Mouse (Mus musculus): ENCODE data around the gene Extl1. TPM values are rescaled to one million over a fixed set of nuclear protein-coding genes. Genes with fewer than 3 reads are reported as not detected.
"Not testable (repeated sequence)": the region's sequence is repeated elsewhere in the genome, so short reads cannot be mapped to it uniquely, and the experiment has no call there.

Gene Extl1
- polyA plus RNA-seq, 1 experiment from 2014 or later: 0.66 TPM

DNA sequence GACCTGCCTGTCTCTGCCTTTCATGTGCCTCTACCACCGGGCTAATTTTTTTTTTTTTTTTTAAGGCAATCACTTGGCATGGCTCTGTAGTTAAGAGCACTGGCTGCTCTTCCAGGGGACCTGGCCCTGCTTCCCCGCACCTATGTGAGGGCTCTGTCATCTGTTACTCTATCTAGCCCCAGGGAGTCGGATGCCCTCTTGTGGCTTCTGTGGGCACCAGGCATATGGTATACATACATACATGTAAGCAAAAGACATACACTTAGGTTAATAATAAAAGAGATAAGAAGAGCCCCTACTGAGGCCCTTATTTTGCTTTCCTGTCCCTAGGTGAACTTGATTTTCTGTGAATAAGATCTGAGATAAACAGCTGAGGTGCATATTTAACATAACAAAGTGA lies 39.0 kb downstream of the Extl1 start:
- H3K27me3 ChIP-seq (replicated peaks; ENCODE audit: low read depth, poor library complexity, severe bottlenecking): peaks cover 72% of the 10 kb centered on the region
- H3K9me3 ChIP-seq: peaks cover 4% of the 10 kb centered on the region; the same call in 1 of the 2 replicates
- no peak overlapping the region for H3K27ac ChIP-seq (replicated peaks)
- H3K4me1 ChIP-seq: peaks cover 20% of the 10 kb centered on the region
- DNase-seq (ENCODE audit: low spot score): no peak
- 34% methylated on average over 3 of the region's 3 CpGs for WGBS
- no peak overlapping the region for H3K4me3 ChIP-seq
- H3K36me3 ChIP-seq (replicated peaks): no peaks in the 10 kb centered on the region

DNA sequence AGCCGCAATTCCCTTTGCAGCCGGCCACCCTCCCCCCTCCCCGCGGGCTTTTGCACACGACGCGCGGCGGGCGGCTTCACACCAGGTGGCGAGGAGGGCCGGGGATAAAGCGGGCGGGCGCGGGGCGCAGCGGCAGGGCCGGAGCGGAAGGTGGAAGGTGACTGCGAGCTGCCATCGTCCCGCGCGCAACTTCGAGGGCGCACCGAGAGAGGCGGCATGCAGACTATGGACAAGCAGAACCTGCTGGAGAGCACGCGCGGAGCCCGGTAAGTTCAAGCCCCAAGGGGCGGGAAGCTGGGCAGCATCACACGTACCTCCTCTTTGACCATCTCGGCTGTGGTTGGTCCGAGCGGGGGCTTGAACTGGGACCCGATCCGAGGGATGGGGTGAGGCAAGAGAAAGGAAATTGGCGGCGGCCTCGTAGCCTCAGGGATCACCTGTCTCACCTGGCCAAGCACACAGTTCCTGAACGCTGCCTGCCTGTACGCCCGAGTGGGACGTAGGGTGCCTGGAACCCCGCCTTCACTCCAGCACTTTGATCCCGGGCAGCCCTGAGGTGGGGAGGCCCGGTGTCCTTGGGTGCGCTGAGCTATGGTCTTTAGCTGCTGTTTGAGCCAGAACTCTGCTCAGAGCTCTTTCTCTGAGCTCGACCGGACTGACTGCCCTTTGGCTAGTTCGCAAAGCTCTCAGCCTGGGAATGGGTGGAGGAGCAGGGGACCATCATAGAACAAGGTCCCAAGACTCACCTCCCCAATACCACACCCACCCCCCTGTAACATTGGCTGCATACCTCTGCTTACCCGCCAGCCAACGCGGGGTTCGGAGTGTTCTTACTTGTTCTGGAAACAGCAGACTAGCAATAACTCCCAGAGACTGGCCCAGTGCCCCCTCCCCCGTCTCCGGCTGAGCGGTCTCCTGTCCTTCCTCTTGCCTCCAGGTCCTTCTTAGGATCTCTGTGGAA lies 40.3 kb downstream of the Extl1 start, which contains the start of gene Slc30a2:
TSS of gene Slc30a2 (plus strand) at position 111 of the 961 bp plus-strand sequence.
- Histone ChIP-seq H3K4me1 (peaks cover 19% of the 10 kb centered on the region), H3K9me3 (peaks cover 5% of the 10 kb centered on the region; the same call in 1 of the 2 replicates), H3K27ac (replicated peaks) (no peak within 1 kb of the TSS), H3K4me3 (peak within 1 kb of the TSS; percentile 51), H3K27me3 (replicated peaks; ENCODE audit: low read depth, poor library complexity, severe bottlenecking) (peaks cover 72% of the 10 kb centered on the region), H3K36me3 (replicated peaks) (no peaks in the 10 kb centered on the region)
- 2% methylated on average over 61 of the region's 61 CpGs for WGBS
- peak; percentile 61 for DNase-seq (ENCODE audit: low spot score)

DNA sequence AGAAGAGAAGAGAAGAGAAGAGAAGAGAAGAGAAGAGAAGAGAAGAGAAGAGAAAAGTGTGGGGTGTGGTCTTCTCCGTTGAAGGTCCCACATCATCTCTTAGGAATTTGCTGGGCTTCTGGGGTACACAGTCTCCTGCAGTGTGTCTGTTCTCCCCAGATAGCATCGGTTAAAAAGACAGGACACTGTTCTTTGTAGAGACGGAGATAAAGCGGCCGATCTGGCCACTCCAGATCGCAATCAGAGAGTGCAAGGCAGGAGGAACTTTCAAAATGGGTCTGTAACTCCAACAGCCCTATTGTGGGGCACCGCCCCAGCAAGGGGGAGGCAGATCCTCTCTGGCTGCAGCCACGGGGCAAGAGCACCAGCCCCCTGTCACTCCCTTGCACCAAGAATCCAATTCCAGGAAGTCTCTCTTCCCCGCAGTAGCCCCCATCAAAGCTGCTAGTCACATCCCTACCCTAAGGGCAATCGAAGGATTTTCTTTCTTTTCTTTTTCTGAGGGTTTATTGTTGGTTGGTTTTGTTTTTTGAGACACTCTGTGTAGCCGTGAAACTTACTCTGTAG lies 41.4 kb downstream of the Extl1 start:
- no peak for DNase-seq (ENCODE audit: low spot score)
- H3K4me1 ChIP-seq: peaks cover 17% of the 10 kb centered on the region
- H3K27ac ChIP-seq (replicated peaks): no peak overlapping the region
- no peaks in the 10 kb centered on the region for H3K36me3 ChIP-seq (replicated peaks)
- H3K9me3 ChIP-seq: peaks cover 10% of the 10 kb centered on the region; the same call in 1 of the 2 replicates
- H3K4me3 ChIP-seq: peak overlapping the region; percentile 51; the same call in 1 of the 2 replicates
- peaks cover 71% of the 10 kb centered on the region for H3K27me3 ChIP-seq (replicated peaks; ENCODE audit: low read depth, poor library complexity, severe bottlenecking)
- 30% methylated on average over 11 of the region's 11 CpGs for WGBS

DNA sequence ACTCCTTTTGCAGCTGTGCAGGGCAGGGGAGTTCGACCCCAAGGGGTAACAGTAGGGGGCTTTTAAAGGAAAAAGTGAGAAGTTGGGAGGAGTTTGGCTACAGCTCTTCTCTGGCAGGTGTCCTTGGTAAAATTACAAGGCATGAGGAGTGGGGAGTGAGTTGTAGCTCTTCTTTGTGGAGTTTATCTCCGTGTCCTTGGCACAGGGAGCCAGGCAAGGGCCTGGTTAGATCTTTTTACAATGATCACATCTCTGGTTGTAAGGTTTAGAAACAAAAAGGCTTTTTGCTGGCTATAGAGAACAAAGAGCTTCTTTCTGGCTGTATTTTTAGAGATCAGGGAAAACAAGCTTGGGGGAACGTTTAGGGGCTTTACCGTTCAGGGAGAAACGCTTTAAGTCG lies 42.4 kb downstream of the Extl1 start:
- WGBS: 68% methylated on average over 6 of the region's 6 CpGs
- H3K4me3 ChIP-seq; H3K27ac ChIP-seq (replicated peaks); H3K36me3 ChIP-seq (replicated peaks); DNase-seq (ENCODE audit: low spot score): not testable (repeated sequence)
- H3K27me3 ChIP-seq (replicated peaks; ENCODE audit: low read depth, poor library complexity, severe bottlenecking): peaks cover 61% of the 10 kb centered on the region
- H3K4me1 ChIP-seq: peaks cover 17% of the 10 kb centered on the region
- H3K9me3 ChIP-seq: peaks cover 10% of the 10 kb centered on the region; the same call in 1 of the 2 replicates

DNA sequence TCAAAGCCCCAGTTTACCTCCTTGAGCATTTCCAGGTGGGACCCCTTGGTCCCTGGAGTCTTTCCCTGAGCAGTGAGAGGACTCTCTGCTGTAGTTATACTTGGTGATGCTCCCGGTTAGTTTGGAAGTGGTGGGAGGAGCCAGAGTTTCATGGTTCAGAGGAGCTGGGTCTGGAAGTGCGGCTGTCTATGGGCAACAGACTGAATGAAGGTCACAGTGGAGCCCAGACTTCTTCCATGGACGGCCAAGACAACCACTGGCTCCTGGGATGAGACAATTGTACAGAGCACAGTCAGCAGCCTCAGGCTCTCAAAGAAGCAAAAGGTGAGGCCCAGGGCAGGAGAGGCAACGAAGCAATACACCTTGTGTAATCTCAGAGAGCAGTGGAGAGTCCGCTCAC lies 53.4 kb downstream of the Extl1 start:
- Histone ChIP-seq H3K27me3 (replicated peaks; ENCODE audit: low read depth, poor library complexity, severe bottlenecking) (no peaks in the 10 kb centered on the region), H3K4me1 (peaks cover 14% of the 10 kb centered on the region), H3K9me3 (no peaks in the 10 kb centered on the region), H3K27ac (replicated peaks) (no peak overlapping the region), H3K36me3 (replicated peaks) (no peaks in the 10 kb centered on the region), H3K4me3 (no peak overlapping the region)
- no peak for DNase-seq (ENCODE audit: low spot score)
- 70% methylated on average over 5 of the region's 5 CpGs for WGBS

DNA sequence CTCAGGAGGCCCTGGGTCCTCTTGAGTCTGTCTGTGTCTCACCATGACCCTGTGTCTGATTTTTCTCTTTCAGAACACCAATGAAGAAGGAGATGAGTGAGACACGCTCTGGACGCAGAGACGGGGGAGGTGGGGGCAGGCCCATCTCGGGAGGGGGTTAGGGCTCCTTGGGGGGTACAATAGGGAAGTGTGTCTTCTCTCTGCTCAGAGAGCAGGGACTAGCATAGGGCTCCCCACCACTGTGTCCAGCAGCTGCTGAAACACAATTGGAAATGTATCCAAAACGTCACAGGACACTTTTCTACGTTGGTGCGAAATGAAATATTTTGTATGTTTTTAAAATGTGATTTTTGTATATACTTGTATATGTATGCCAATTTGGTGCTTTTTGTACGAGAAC lies 54.8 kb downstream of the Extl1 start:
- WGBS: 85% methylated on average over 8 of the region's 8 CpGs
- Histone ChIP-seq H3K36me3 (replicated peaks) (no peaks in the 10 kb centered on the region), H3K27ac (replicated peaks) (no peak overlapping the region), H3K4me1 (peaks cover 14% of the 10 kb centered on the region), H3K27me3 (replicated peaks; ENCODE audit: low read depth, poor library complexity, severe bottlenecking) (no peaks in the 10 kb centered on the region), H3K4me3 (no peak overlapping the region), H3K9me3 (no peaks in the 10 kb centered on the region)
- DNase-seq (ENCODE audit: low spot score): no peak

DNA sequence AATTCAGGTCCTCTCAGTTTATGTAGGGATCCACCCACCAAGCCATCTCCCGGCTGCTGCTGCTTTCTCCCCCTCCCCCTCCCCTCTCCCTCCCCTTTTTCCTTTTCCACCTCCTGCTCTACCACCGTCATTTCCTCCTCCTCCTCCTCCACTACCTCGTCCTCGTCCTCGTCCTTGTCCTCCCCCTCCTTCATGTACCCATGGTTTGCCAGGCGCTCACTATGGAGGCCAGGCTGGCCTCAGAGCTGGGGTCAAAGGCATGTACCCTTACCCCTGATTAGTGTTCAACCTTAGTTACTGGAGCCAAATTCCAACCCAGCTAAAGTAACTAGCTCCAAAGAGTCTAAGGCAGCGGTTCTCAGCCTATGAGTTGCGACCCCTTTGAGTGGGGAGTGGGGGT lies 55.5 kb downstream of the Extl1 start:
- no peak overlapping the region for H3K27ac ChIP-seq (replicated peaks)
- no peaks in the 10 kb centered on the region for H3K27me3 ChIP-seq (replicated peaks; ENCODE audit: low read depth, poor library complexity, severe bottlenecking)
- DNase-seq (ENCODE audit: low spot score): no peak
- WGBS: 57% methylated on average over 8 of the region's 8 CpGs
- no peaks in the 10 kb centered on the region for H3K9me3 ChIP-seq
- H3K4me1 ChIP-seq: peaks cover 14% of the 10 kb centered on the region
- no peaks in the 10 kb centered on the region for H3K36me3 ChIP-seq (replicated peaks)
- no peak overlapping the region for H3K4me3 ChIP-seq

DNA sequence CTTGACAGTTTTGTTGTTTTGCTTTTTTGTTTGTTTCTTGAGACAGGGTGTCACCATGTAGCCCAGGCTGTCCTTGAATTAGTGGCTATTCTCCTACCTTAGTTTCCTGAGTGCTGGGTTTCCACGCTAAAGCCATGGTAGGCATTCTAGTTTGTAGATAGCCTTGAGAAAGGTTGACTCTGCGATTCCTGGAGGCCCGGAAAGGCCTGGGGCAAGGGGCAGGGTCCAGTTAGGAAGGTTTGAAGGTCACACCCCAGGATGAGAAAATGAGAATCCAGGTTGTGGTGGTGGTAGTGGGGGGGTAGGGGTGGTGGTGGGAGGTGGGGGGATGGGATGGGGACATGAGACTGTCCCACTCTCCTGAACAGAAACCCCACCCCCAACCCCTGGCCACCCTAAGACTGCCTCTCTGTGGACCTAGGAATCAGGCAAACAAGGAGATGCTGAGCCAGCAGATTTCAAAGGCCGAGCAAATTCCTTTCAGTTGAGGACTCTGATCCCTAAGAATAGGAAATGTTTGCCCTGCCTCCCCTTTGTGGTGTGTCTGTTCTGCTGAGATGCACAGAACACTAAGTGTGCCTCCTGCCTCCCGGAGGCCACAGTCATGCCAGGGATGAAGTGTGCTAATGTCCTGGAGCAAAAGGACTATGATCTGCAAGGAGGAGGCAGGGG lies 56.7 kb downstream of the Extl1 start:
- Histone ChIP-seq H3K9me3 (no peaks in the 10 kb centered on the region), H3K36me3 (replicated peaks) (no peaks in the 10 kb centered on the region), H3K27me3 (replicated peaks; ENCODE audit: low read depth, poor library complexity, severe bottlenecking) (no peaks in the 10 kb centered on the region), H3K27ac (replicated peaks) (0 out of 2 replicates have a peak overlapping the region, but pooled peaks have one; percentile 4), H3K4me3 (no peak overlapping the region), H3K4me1 (peaks cover 14% of the 10 kb centered on the region)
- 62% methylated on average over 5 of the region's 5 CpGs for WGBS
- DNase-seq (ENCODE audit: low spot score): no peak

DNA sequence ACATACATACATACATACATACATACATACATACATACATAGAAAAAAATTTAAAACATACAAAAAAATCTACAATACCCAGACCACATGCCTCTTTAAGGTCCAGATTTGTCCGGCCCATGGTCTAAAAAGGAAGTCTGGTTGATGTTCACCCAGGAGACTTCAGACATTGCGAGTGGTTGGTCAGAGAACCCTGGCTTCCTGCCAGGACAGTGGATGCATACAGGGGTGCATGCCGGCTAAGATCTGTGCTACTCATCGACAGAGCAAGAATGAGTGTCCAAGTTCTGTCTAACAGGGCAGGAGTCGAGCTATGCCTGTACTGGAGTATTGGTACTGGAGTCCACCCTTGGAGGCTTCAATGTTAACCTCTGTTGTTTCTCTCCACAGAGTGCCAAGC lies 59.0 kb downstream of the Extl1 start:
- 83% methylated on average over 5 of the region's 5 CpGs for WGBS
- H3K9me3 ChIP-seq: no peaks in the 10 kb centered on the region
- no peak for DNase-seq (ENCODE audit: low spot score)
- H3K27me3 ChIP-seq (replicated peaks; ENCODE audit: low read depth, poor library complexity, severe bottlenecking): no peaks in the 10 kb centered on the region
- H3K4me3 ChIP-seq: no peak overlapping the region
- no peaks in the 10 kb centered on the region for H3K36me3 ChIP-seq (replicated peaks)
- no peak overlapping the region for H3K27ac ChIP-seq (replicated peaks)
- peaks cover 14% of the 10 kb centered on the region for H3K4me1 ChIP-seq

DNA sequence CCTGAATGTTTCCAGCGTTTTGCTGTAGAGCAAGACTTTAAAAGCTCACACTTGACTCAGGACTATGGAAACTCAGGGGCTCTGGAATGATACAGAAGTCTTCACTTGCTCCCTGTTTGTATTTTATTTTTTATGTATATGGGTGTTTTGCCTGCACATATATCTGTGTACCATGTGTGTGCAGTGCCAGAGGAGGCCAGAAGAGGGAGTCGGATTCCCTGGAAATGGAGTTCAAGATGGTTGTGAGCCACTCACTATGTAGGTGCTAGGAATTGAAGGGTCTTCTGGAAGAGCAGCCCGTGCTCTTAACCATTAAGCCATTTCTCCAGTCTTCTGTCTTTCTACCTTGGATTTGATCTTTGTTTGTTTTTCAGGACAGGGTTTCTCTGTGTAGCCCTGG lies 62.1 kb downstream of the Extl1 start:
- Histone ChIP-seq H3K9me3 (no peaks in the 10 kb centered on the region), H3K36me3 (replicated peaks) (no peaks in the 10 kb centered on the region), H3K27ac (replicated peaks) (no peak overlapping the region), H3K4me3 (no peak overlapping the region), H3K4me1 (no peaks in the 10 kb centered on the region), H3K27me3 (replicated peaks; ENCODE audit: low read depth, poor library complexity, severe bottlenecking) (no peaks in the 10 kb centered on the region)
- 61% methylated on average over 3 of the region's 3 CpGs for WGBS
- no peak for DNase-seq (ENCODE audit: low spot score)

DNA sequence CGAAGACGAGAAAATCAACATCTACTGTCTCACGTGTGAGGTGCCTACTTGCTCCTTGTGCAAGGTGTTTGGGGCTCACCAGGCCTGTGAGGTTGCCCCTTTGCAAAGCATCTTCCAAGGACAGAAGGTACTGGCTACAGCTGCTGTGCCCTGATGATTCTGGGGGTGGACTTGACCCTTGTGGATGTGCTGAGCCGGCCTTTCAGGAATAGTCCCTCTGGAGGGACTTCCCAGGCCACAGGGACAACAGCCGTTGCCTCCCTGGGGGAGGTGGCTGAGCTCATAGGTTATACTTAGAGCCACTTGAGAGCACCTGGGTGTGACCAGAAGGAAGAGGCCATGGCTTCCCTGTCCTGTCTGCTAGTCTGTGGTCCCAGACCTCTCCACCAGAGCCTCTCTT lies 64.0 kb downstream of the Extl1 start:
- Histone ChIP-seq H3K4me3 (no peak overlapping the region), H3K9me3 (no peaks in the 10 kb centered on the region), H3K27ac (replicated peaks) (no peak overlapping the region), H3K27me3 (replicated peaks; ENCODE audit: low read depth, poor library complexity, severe bottlenecking) (no peaks in the 10 kb centered on the region), H3K4me1 (peaks cover 10% of the 10 kb centered on the region), H3K36me3 (replicated peaks) (no peaks in the 10 kb centered on the region)
- no peak for DNase-seq (ENCODE audit: low spot score)
- WGBS: 79% methylated on average over 5 of the region's 5 CpGs

DNA sequence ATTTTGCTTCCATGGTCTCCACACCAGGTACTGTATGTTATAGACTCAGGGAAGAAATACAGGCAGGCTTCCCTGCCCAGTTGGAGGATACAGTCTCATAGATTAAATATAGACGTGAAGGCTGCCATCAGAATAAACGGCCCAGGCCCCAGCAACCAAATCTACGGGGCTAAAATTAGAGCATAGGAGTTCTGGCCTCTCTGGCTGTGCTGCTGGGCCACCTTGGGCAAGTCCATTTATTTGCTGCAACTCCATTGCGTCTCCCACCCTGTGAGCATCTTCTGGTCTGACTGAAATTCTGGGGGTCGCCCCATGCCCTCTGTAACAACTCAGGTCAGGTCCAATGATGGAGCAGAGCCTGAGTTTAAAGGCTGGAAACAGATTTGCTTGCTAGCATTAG lies 64.6 kb downstream of the Extl1 start:
- 89% methylated on average over 5 of the region's 5 CpGs for WGBS
- H3K27ac ChIP-seq (replicated peaks): no peak overlapping the region
- H3K36me3 ChIP-seq (replicated peaks): no peaks in the 10 kb centered on the region
- H3K9me3 ChIP-seq: no peaks in the 10 kb centered on the region
- H3K27me3 ChIP-seq (replicated peaks; ENCODE audit: low read depth, poor library complexity, severe bottlenecking): no peaks in the 10 kb centered on the region
- DNase-seq (ENCODE audit: low spot score): no peak
- no peak overlapping the region for H3K4me3 ChIP-seq
- peaks cover 16% of the 10 kb centered on the region for H3K4me1 ChIP-seq
